Mouse (Mus musculus) kidney, embryonic 16.5 days (tissue): Measurements from ENCODE around the gene Ksr2. TPM values are rescaled to one million over a fixed set of nuclear protein-coding genes. Genes with fewer than 3 reads are reported as not detected.

Source experiments
- ATAC-seq: fragments of 200-750 bp; cut with Nextera tagmentation; 2 replicates; pipeline ENCODE4 v1.8.0; 2017; ENCODE audit warnings: moderate TSS enrichment; ENCODE audit not compliant: low FRiP score, low TSS enrichment
- H3K27ac ChIP-seq: fragments of 300-500 bp; sonication (generic); 2 replicates; pipeline ENCODE4 v1.5.1; 2014; ENCODE audit warnings: low read length
- H3K27me3 ChIP-seq: fragments of 300-500 bp; sonication (generic); 2 replicates; pipeline ENCODE4 v1.6.1; 2014; ENCODE audit warnings: low read length, control low read depth, mixed read lengths; ENCODE audit not compliant: insufficient read depth
- H3K36me3 ChIP-seq: fragments of 300-500 bp; sonication (generic); 2 replicates; pipeline ENCODE4 v1.6.1; 2014; ENCODE audit warnings: low read length, control low read depth, mixed read lengths; ENCODE audit not compliant: insufficient read depth
- H3K4me1 ChIP-seq: fragments of 300-500 bp; sonication (generic); 2 replicates; pipeline ENCODE4 v1.6.1; 2014; ENCODE audit warnings: low read length, control low read depth, mixed read lengths; ENCODE audit not compliant: insufficient read depth
- H3K4me2 ChIP-seq: fragments of 300-500 bp; sonication (generic); replicated peaks from 2 replicates; pipeline ENCODE4 v1.6.1; 2014; ENCODE audit warnings: low read depth, low read length
- H3K4me3 ChIP-seq: fragments of 300-500 bp; sonication (generic); 2 replicates; pipeline ENCODE4 v1.5.1; 2014; ENCODE audit warnings: mild to moderate bottlenecking, low read length
- H3K9ac ChIP-seq: fragments of 300-500 bp; sonication (generic); replicated peaks from 2 replicates; pipeline ENCODE4 v1.6.1; 2014; ENCODE audit warnings: low read length
- H3K9me3 ChIP-seq: fragments of 300-500 bp; sonication (generic); 2 replicates; pipeline ENCODE4 v1.6.1; 2016; ENCODE audit warnings: low read length, control low read depth
- WGBS: fragments of 180-500 bp; shearing (Covaris S2); extraction: QIAGEN DNeasy Blood & Tissue Kit; methylation state at CpG from one replicate; pipeline ENCODE4 v1.1.7; 2014; 5-methylcytosine and 5-hydroxymethylcytosine counted together
- polyA plus RNA-seq: library from polyadenylated mRNA; unstranded; fragments of >200 nt; fragmentation: Nextera tagmentation; extraction: Ambion mirVana; gene quantifications from 2 replicates; pipeline ENCODE4 v1.2.1, GENCODE M21; 2015

Ksr2 gene
- polyA plus RNA-seq, 1 experiment from 2014 or later, result 0.37 TPM

- ATAC-seq, result no peak
- no peaks in the 10 kb centered on the region for H3K27me3 ChIP-seq
- WGBS, result 82% methylated on average over 16 of the region's 16 CpGs
- H3K27ac ChIP-seq, result no peak overlapping the region
- no peak overlapping the region for H3K9ac ChIP-seq
- no peaks in the 10 kb centered on the region for H3K36me3 ChIP-seq
- peaks cover 11% of the 10 kb centered on the region for H3K4me1 ChIP-seq
- H3K4me3 ChIP-seq, result no peak overlapping the region
- no peak overlapping the region for H3K4me2 ChIP-seq
- no peaks in the 10 kb centered on the region for H3K9me3 ChIP-seq
Measured at GRCm38 (mm10) chr5:117488670-117489325, 75.0 kb downstream of the Ksr2 start.

- no peaks in the 10 kb centered on the region for H3K9me3 ChIP-seq
- no peak for ATAC-seq
- H3K4me3 ChIP-seq, result no peak overlapping the region
- WGBS, result 21% methylated on average over 31 of the region's 31 CpGs
- peaks cover 11% of the 10 kb centered on the region for H3K4me1 ChIP-seq
- no peaks in the 10 kb centered on the region for H3K27me3 ChIP-seq
- H3K36me3 ChIP-seq, result no peaks in the 10 kb centered on the region
- H3K4me2 ChIP-seq, result peak overlapping the region; percentile 32
- 0 out of 2 replicates have a peak overlapping the region, but pooled peaks have one; percentile 22 for H3K9ac ChIP-seq
- H3K27ac ChIP-seq, result no peak overlapping the region
Measured at GRCm38 (mm10) chr5:117492933-117493863, 79.4 kb downstream of the Ksr2 start.

- Histone ChIP-seq H3K4me1 (peaks cover 11% of the 10 kb centered on the region), H3K4me2 (peak overlapping the region; percentile 32; the same call in 1 of the 2 replicates), H3K36me3 (no peaks in the 10 kb centered on the region), H3K4me3 (no peak overlapping the region), H3K27ac (no peak overlapping the region), H3K9me3 (no peaks in the 10 kb centered on the region), H3K27me3 (no peaks in the 10 kb centered on the region), H3K9ac (no peak overlapping the region)
- ATAC-seq, result 0 out of 2 replicates have a peak, but pooled peaks have one; percentile 40
- 19% methylated on average over 7 of the region's 7 CpGs for WGBS
Measured at GRCm38 (mm10) chr5:117493947-117494346, 80.1 kb downstream of the Ksr2 start.

- Histone ChIP-seq H3K9ac (no peak overlapping the region), H3K36me3 (no peaks in the 10 kb centered on the region), H3K4me3 (no peak overlapping the region), H3K9me3 (peaks cover 6% of the 10 kb centered on the region; the same call in 1 of the 2 replicates), H3K27me3 (0 out of 2 replicates have a peak, but pooled peaks cover 2% of the 10 kb centered on the region), H3K4me2 (no peak overlapping the region), H3K4me1 (peaks cover 11% of the 10 kb centered on the region), H3K27ac (no peak overlapping the region)
- WGBS, result 68% methylated on average over 21 of the region's 21 CpGs
- ATAC-seq, result no peak
Measured at GRCm38 (mm10) chr5:117497084-117497483, 83.3 kb downstream of the Ksr2 start.

GRCm38 (mm10) chr5:117502611-117503010 is 88.8 kb downstream of the Ksr2 start:
- Histone ChIP-seq H3K4me1 (no peaks in the 10 kb centered on the region), H3K27ac (no peak overlapping the region), H3K36me3 (no peaks in the 10 kb centered on the region), H3K4me2 (no peak overlapping the region), H3K9me3 (peaks cover 6% of the 10 kb centered on the region; the same call in 1 of the 2 replicates), H3K4me3 (no peak overlapping the region), H3K27me3 (0 out of 2 replicates have a peak, but pooled peaks cover 2% of the 10 kb centered on the region), H3K9ac (no peak overlapping the region)
- no peak for ATAC-seq
- 87% methylated on average over 5 of the region's 5 CpGs for WGBS

GRCm38 (mm10) chr5:117504431-117504830 is 90.6 kb downstream of the Ksr2 start:
- Histone ChIP-seq H3K36me3 (no peaks in the 10 kb centered on the region), H3K9ac (no peak overlapping the region), H3K4me2 (no peak overlapping the region), H3K27me3 (0 out of 2 replicates have a peak, but pooled peaks cover 2% of the 10 kb centered on the region), H3K4me1 (no peaks in the 10 kb centered on the region), H3K4me3 (no peak overlapping the region), H3K9me3 (peaks cover 6% of the 10 kb centered on the region; the same call in 1 of the 2 replicates), H3K27ac (no peak overlapping the region)
- no peak for ATAC-seq
- WGBS, result 85% methylated on average over 5 of the region's 5 CpGs

- no peaks in the 10 kb centered on the region for H3K27me3 ChIP-seq
- peak; percentile 36; the same call in 1 of the 2 replicates for ATAC-seq
- H3K4me2 ChIP-seq, result no peak overlapping the region
- no peak overlapping the region for H3K27ac ChIP-seq
- no peaks in the 10 kb centered on the region for H3K36me3 ChIP-seq
- H3K9me3 ChIP-seq, result peaks cover 2% of the 10 kb centered on the region; the same call in 1 of the 2 replicates
- H3K9ac ChIP-seq, result no peak overlapping the region
- H3K4me1 ChIP-seq, result no peaks in the 10 kb centered on the region
- no peak overlapping the region for H3K4me3 ChIP-seq
- 71% methylated on average over 10 of the region's 10 CpGs for WGBS
Measured at GRCm38 (mm10) chr5:117505204-117505603, 91.4 kb downstream of the Ksr2 start.

GRCm38 (mm10) chr5:117505769-117506168 is 92.0 kb downstream of the Ksr2 start:
- no peak for ATAC-seq
- WGBS, result 68% methylated on average over 7 of the region's 7 CpGs
- Histone ChIP-seq H3K4me1 (no peaks in the 10 kb centered on the region), H3K27ac (no peak overlapping the region), H3K4me3 (no peak overlapping the region), H3K9me3 (no peaks in the 10 kb centered on the region), H3K4me2 (no peak overlapping the region), H3K27me3 (no peaks in the 10 kb centered on the region), H3K36me3 (no peaks in the 10 kb centered on the region), H3K9ac (no peak overlapping the region)

- Histone ChIP-seq H3K27ac (peak overlapping the region; percentile 70; the same call in 1 of the 2 replicates), H3K4me2 (no peak overlapping the region), H3K27me3 (no peaks in the 10 kb centered on the region), H3K36me3 (no peaks in the 10 kb centered on the region), H3K9me3 (no peaks in the 10 kb centered on the region), H3K4me1 (no peaks in the 10 kb centered on the region), H3K4me3 (no peak overlapping the region), H3K9ac (no peak overlapping the region)
- 26% methylated on average over 13 of the region's 13 CpGs for WGBS
- peak; percentile 36; the same call in 1 of the 2 replicates for ATAC-seq
Measured at GRCm38 (mm10) chr5:117506406-117506805, 92.6 kb downstream of the Ksr2 start.
